ENCODE assay signal across 8 mouse cellular contexts in genomic region chr3:97201943-97202342, GRCm38 (mm10). TPM values are rescaled to one million over a fixed set of nuclear protein-coding genes. Genes with fewer than 3 reads are reported as not detected.
DNase-seq lines count a peak whose midpoint lies in the region; ATAC-seq and TF ChIP-seq lines count a peak whose summit lies in the region.

No protein-coding gene starts in this region.

- peak; percentile 88 for TF ChIP-seq CTCF in small intestine, adult 2 months (IDR thresholded peaks at IDR 0.05; ENCODE audit: extremely low read depth, insufficient read length, insufficient replicate concordance, low read depth, low read length)

- H3K27me3 ChIP-seq in hindbrain, embryonic 10.5 days (ENCODE audit: insufficient read depth, poor library complexity, severe bottlenecking): no peaks in the 10 kb centered on the region
- H3K27me3 ChIP-seq in hindbrain, embryonic 16.5 days (replicated peaks; ENCODE audit: control insufficient read depth, insufficient read depth, low read length): no peaks in the 10 kb centered on the region
- H3K27me3 ChIP-seq in forebrain, embryonic 14.5 days (replicated peaks; ENCODE audit: control insufficient read depth, insufficient read depth, low read length): no peaks in the 10 kb centered on the region
- H3K27me3 ChIP-seq in hindbrain, embryonic 14.5 days (ENCODE audit: control insufficient read depth, insufficient read depth, low read length): no peaks in the 10 kb centered on the region
- no peaks in the 10 kb centered on the region for H3K27me3 ChIP-seq in midbrain, embryonic 12.5 days
- H3K27me3 ChIP-seq in small intestine, adult 2 months (ENCODE audit: control insufficient read depth, insufficient read depth, low read length): no peaks in the 10 kb centered on the region

- H3K4me1 ChIP-seq in hindbrain, embryonic 10.5 days (replicated peaks): peaks cover 12% of the 10 kb centered on the region
- no peaks in the 10 kb centered on the region for H3K4me1 ChIP-seq in hindbrain, embryonic 16.5 days (ENCODE audit: control insufficient read depth, insufficient read depth, low read depth, low read length)
- no peaks in the 10 kb centered on the region for H3K4me1 ChIP-seq in forebrain, embryonic 14.5 days (ENCODE audit: control insufficient read depth, insufficient read depth, low read length)
- no peaks in the 10 kb centered on the region for H3K4me1 ChIP-seq in hindbrain, embryonic 14.5 days (replicated peaks; ENCODE audit: control insufficient read depth, insufficient read depth, low read length)
- peaks cover 9% of the 10 kb centered on the region; the same call in 1 of the 2 replicates for H3K4me1 ChIP-seq in midbrain, embryonic 12.5 days
- peaks cover 15% of the 10 kb centered on the region for H3K4me1 ChIP-seq in small intestine, adult 2 months (ENCODE audit: control insufficient read depth, insufficient read depth, insufficient read length, low read length)

- H3K27ac ChIP-seq in hindbrain, embryonic 10.5 days: no peak overlapping the region
- H3K27ac ChIP-seq in hindbrain, embryonic 16.5 days (ENCODE audit: low read depth, low read length): no peak overlapping the region
- no peak overlapping the region for H3K27ac ChIP-seq in forebrain, embryonic 14.5 days (ENCODE audit: low read depth, low read length)
- no peak overlapping the region for H3K27ac ChIP-seq in hindbrain, embryonic 14.5 days
- no peak overlapping the region for H3K27ac ChIP-seq in midbrain, embryonic 12.5 days (replicated peaks)
- H3K27ac ChIP-seq in small intestine, adult 2 months (ENCODE audit: insufficient read depth, low read depth, low read length): no peak overlapping the region

- ATAC-seq in hindbrain, embryonic 16.5 days: no peak
- ATAC-seq in forebrain, embryonic 14.5 days: peak; percentile 42; the same call in 1 of the 2 replicates
- ATAC-seq in hindbrain, embryonic 14.5 days (ENCODE audit: low FRiP score): peak; percentile 41
- peak; percentile 75 for ATAC-seq in midbrain, embryonic 12.5 days (ENCODE audit: low FRiP score, low read depth)

- intact Hi-C loops in left cerebral cortex, postnatal 14 days (cut with DNase I): loop anchor here (5.0 kb wide), 1 partner anchor 135 kb away; no protein-coding TSS in a partner anchor

- DNase-seq in hindbrain, embryonic 10.5 days (ENCODE audit: low spot score): peak; percentile 73
- DNase-seq in c-Kit-positive CD71-positive TER-119-positive erythroid progenitor cells, embryonic 14.5 days (ENCODE audit: low spot score): peak; percentile 17
- peak; percentile 75 for DNase-seq in forebrain, embryonic 14.5 days (ENCODE audit: low spot score)
- peak; percentile 64 for DNase-seq in hindbrain, embryonic 14.5 days (ENCODE audit: low spot score)
- DNase-seq in left cerebral cortex, postnatal 14 days (ENCODE audit: low spot score in 2 of 2): peak; percentile 33 to 41

- H3K4me3 ChIP-seq in hindbrain, embryonic 10.5 days: no peak overlapping the region
- no peak overlapping the region for H3K4me3 ChIP-seq in hindbrain, embryonic 16.5 days (ENCODE audit: low read length)
- no peak overlapping the region for H3K4me3 ChIP-seq in forebrain, embryonic 14.5 days (ENCODE audit: low read depth, low read length)
- H3K4me3 ChIP-seq in hindbrain, embryonic 14.5 days (replicated peaks; ENCODE audit: low read length): no peak overlapping the region
- no peak overlapping the region for H3K4me3 ChIP-seq in midbrain, embryonic 12.5 days
- H3K4me3 ChIP-seq in small intestine, adult 2 months (ENCODE audit: low read depth, low read length): no peak overlapping the region

- no peak overlapping the region for H3K9ac ChIP-seq in hindbrain, embryonic 16.5 days (ENCODE audit: low read depth, low read length)
- H3K9ac ChIP-seq in forebrain, embryonic 14.5 days (ENCODE audit: low read length): no peak overlapping the region
- no peak overlapping the region for H3K9ac ChIP-seq in hindbrain, embryonic 14.5 days
- H3K9ac ChIP-seq in midbrain, embryonic 12.5 days (replicated peaks): no peak overlapping the region

- WGBS in hindbrain, embryonic 10.5 days: 58% methylated on average over 5 of the region's 5 CpGs
- 43% methylated on average over 5 of the region's 5 CpGs for WGBS in hindbrain, embryonic 16.5 days
- WGBS in forebrain, embryonic 14.5 days: 48% methylated on average over 5 of the region's 5 CpGs
- 48% methylated on average over 5 of the region's 5 CpGs for WGBS in hindbrain, embryonic 14.5 days
- WGBS in midbrain, embryonic 12.5 days: 54% methylated on average over 5 of the region's 5 CpGs
- WGBS in small intestine, adult 2 months: 50% methylated on average over 5 of the region's 5 CpGs

- H3K4me2 ChIP-seq in hindbrain, embryonic 16.5 days (ENCODE audit: low read length): no peak overlapping the region
- no peak overlapping the region for H3K4me2 ChIP-seq in forebrain, embryonic 14.5 days (ENCODE audit: low read length)
- no peak overlapping the region for H3K4me2 ChIP-seq in hindbrain, embryonic 14.5 days (replicated peaks)
- H3K4me2 ChIP-seq in midbrain, embryonic 12.5 days (replicated peaks): no peak overlapping the region

- TF ChIP-seq POLR2A in small intestine, adult 2 months (IDR thresholded peaks at IDR 0.05; ENCODE audit: low read depth, low read length): no peak

- no peaks in the 10 kb centered on the region for H3K9me3 ChIP-seq in hindbrain, embryonic 10.5 days
- no peaks in the 10 kb centered on the region for H3K9me3 ChIP-seq in hindbrain, embryonic 16.5 days (ENCODE audit: control insufficient read depth, low read length)
- H3K9me3 ChIP-seq in forebrain, embryonic 14.5 days (replicated peaks; ENCODE audit: control insufficient read depth, low read length): no peaks in the 10 kb centered on the region
- no peaks in the 10 kb centered on the region for H3K9me3 ChIP-seq in hindbrain, embryonic 14.5 days (ENCODE audit: control insufficient read depth, low read length)
- H3K9me3 ChIP-seq in midbrain, embryonic 12.5 days: no peaks in the 10 kb centered on the region

- peaks cover 47% of the 10 kb centered on the region for H3K36me3 ChIP-seq in hindbrain, embryonic 10.5 days
- peaks cover 14% of the 10 kb centered on the region for H3K36me3 ChIP-seq in hindbrain, embryonic 16.5 days (ENCODE audit: control insufficient read depth, insufficient read depth, low read length)
- peaks cover 50% of the 10 kb centered on the region for H3K36me3 ChIP-seq in forebrain, embryonic 14.5 days (ENCODE audit: control insufficient read depth, insufficient read depth, low read length)
- peaks cover 40% of the 10 kb centered on the region for H3K36me3 ChIP-seq in hindbrain, embryonic 14.5 days (replicated peaks; ENCODE audit: control insufficient read depth, insufficient read depth)
- H3K36me3 ChIP-seq in midbrain, embryonic 12.5 days: peaks cover 30% of the 10 kb centered on the region
- H3K36me3 ChIP-seq in small intestine, adult 2 months (ENCODE audit: control insufficient read depth, insufficient read depth, low read length): peaks cover 12% of the 10 kb centered on the region

RNA-seq across cellular contexts. Expression of gene Acp6, which starts 43.4 kb away (rescaled TPM):
- polyA plus RNA-seq in hindbrain, embryonic 10.5 days (2016; fragmentation: Nextera tagmentation; extraction: Ambion mirVana): 26.4 and 31.2 TPM in 2 replicates
- polyA plus RNA-seq in hindbrain, embryonic 16.5 days (2015; fragmentation: Nextera tagmentation; extraction: Ambion mirVana): 22.1 and 24.2 TPM in 2 replicates
- polyA plus RNA-seq in forebrain, embryonic 14.5 days (2014; fragmentation: Nextera tagmentation; extraction: Ambion mirVana): 15.6 and 20.4 TPM in 2 replicates
- polyA plus RNA-seq in hindbrain, embryonic 14.5 days (2014; fragmentation: Nextera tagmentation; extraction: Ambion mirVana): 14.1 and 16.6 TPM in 2 replicates
- 10 to 100 TPM; 15.6 to 16.1 TPM for total RNA-seq in left cerebral cortex, postnatal 14 days (2021)
- 22.5 and 28.6 TPM in 2 replicates for polyA plus RNA-seq in midbrain, embryonic 12.5 days (2016; fragmentation: Nextera tagmentation; extraction: Ambion mirVana)
- 22.2 and 48.4 TPM in 2 replicates for polyA plus RNA-seq in small intestine, adult 2 months (2012; rRNA removed)

Comparison
In these comparisons a context has a peak if more than half of its experiments do, and no peak if none do; other contexts are left out.
1. DNase-seq: peak in every context shown above with its lines; median percentile 75 in forebrain, embryonic 14.5 days; 73 in hindbrain, embryonic 10.5 days; 64 in hindbrain, embryonic 14.5 days; 37 in left cerebral cortex, postnatal 14 days; 17 in c-Kit-positive CD71-positive TER-119-positive erythroid progenitor cells, embryonic 14.5 days.